Mouse (Mus musculus) liver, embryonic 15.5 days (tissue): ENCODE results near the gene Tcap. TPM values are rescaled to one million over a fixed set of nuclear protein-coding genes. Genes with fewer than 3 reads are reported as not detected.

Source experiments
- ATAC-seq: fragments of 200-750 bp; cut with Nextera tagmentation; 2 replicates; pipeline ENCODE4 v1.8.0; 2017; ENCODE audit warnings: moderate number of reproducible peaks, mild to moderate bottlenecking, moderate library complexity; ENCODE audit not compliant: insufficient read depth
- H3K27ac ChIP-seq: fragments of 300-500 bp; sonication (generic); replicated peaks from 2 replicates; pipeline ENCODE4 v1.5.1; 2015; ENCODE audit warnings: mild to moderate bottlenecking, inconsistent platforms
- H3K27me3 ChIP-seq: fragments of 300-500 bp; sonication (generic); 2 replicates; pipeline ENCODE4 v1.6.1; 2015; ENCODE audit warnings: mild to moderate bottlenecking, inconsistent platforms
- H3K36me3 ChIP-seq: fragments of 300-500 bp; sonication (generic); replicated peaks from 2 replicates; pipeline ENCODE4 v1.6.1; 2015; ENCODE audit warnings: moderate library complexity, mild to moderate bottlenecking, inconsistent platforms
- H3K4me1 ChIP-seq: fragments of 300-500 bp; sonication (generic); replicated peaks from 2 replicates; pipeline ENCODE4 v1.6.1; 2015; ENCODE audit warnings: inconsistent platforms
- H3K4me2 ChIP-seq: fragments of 300-500 bp; sonication (generic); 2 replicates; pipeline ENCODE4 v1.6.1; 2015; ENCODE audit warnings: moderate library complexity, mild to moderate bottlenecking, inconsistent platforms
- H3K4me3 ChIP-seq: fragments of 300-500 bp; sonication (generic); replicated peaks from 2 replicates; pipeline ENCODE4 v1.5.1; 2015; ENCODE audit warnings: mild to moderate bottlenecking, inconsistent platforms
- H3K9ac ChIP-seq: fragments of 300-500 bp; sonication (generic); 2 replicates; pipeline ENCODE4 v1.6.1; 2015; ENCODE audit warnings: moderate library complexity, mild to moderate bottlenecking, inconsistent platforms
- H3K9me3 ChIP-seq: fragments of 300-500 bp; sonication (generic); replicated peaks from 2 replicates; pipeline ENCODE4 v1.6.1; 2016; ENCODE audit warnings: inconsistent platforms
- WGBS: fragments of 180-500 bp; shearing (Covaris S2); methylation state at CpG from one replicate; pipeline ENCODE4 v1.1.7; 2015; ENCODE audit warnings: mixed read lengths; ENCODE audit not compliant: insufficient replicate concordance; 5-methylcytosine and 5-hydroxymethylcytosine counted together
- polyA plus RNA-seq: library from polyadenylated mRNA; unstranded; fragments of >200 nt; fragmentation: Nextera tagmentation; extraction: Ambion mirVana; gene quantifications from 2 replicates; pipeline ENCODE4 v1.2.1, GENCODE M21; 2015

Tcap gene
- polyA plus RNA-seq, 1 experiment from 2014 or later, result 1.7 TPM

DNA sequence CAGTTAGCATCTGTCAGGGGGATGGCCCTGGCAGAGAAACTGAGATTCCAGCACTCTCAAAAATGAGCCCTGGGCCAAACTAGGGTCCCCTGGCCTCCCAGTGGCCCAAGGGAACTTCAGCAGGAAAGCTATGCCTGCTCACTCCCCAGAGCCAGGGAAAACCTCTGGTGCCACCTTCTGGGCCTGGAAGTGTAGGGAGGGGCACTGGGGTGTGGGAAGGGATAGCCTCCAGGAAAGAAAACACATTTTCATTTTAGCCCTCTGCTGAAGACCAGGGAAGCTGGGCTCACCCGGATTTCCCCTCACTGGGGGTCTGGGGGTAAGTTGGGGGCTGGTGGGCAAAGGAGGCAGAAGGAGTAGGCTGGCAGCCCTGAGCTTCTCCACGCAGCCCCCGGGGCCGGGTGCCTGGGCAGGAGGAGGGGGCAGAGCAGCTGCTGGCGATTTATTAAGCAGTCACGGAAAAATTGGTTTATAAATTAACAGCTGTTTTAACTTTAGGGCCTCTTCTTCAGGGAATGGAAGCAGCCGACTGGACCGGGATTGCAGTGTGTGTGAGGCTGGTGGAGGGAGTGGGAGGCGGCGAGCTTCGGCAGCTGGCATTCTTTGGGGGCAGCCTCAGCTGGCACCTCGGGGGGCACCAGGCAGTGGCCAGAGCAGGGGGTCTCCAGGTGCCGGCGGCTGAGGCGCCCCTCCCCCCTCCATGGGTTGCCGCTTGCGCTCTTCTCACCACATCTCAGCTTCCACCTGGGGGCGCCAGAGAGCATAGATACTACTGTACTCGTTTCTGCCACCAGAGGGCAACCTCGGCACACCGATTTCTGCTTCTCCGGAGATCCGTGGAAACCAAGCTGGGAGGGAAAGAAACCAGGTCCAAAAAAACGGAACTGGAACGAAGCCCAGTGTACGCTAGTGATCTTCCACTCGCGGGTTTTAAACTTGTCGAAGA, 41.3 kb upstream of the Tcap start:
- Histone ChIP-seq H3K27ac (no peak overlapping the region), H3K27me3 (peaks cover 94% of the 10 kb centered on the region), H3K4me3 (no peak overlapping the region), H3K4me1 (peaks cover 19% of the 10 kb centered on the region), H3K36me3 (no peaks in the 10 kb centered on the region), H3K9ac (no peak overlapping the region), H3K9me3 (no peaks in the 10 kb centered on the region), H3K4me2 (peak overlapping the region; percentile 54)
- 3% methylated on average over 29 of the region's 29 CpGs for WGBS
- ATAC-seq, result peak; percentile 55; the same call in 1 of the 2 replicates

DNA sequence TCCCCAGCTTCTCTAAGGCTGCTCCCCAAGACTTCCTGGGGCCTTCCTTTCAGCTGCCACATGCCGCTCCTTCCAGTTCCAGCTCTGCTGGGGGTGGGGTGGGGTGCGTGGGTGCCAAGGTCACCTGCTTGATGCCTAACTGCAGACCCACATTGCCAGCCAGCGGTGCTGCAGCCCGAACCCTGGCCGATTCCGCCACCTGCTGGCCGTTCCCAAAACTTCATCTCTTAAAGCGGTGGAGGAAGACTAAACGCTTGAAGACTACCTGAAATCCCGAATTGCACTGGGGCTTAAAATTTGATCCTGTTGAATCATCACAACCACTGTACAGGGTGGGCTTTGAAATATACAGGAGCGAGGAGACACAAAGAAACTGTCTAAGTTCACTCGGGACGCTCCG, 38.4 kb upstream of the Tcap start:
- H3K27ac ChIP-seq, result no peak overlapping the region
- no peaks in the 10 kb centered on the region for H3K36me3 ChIP-seq
- no peak overlapping the region for H3K4me3 ChIP-seq
- no peak for ATAC-seq
- WGBS, result 1% methylated on average over 14 of the region's 14 CpGs
- H3K4me1 ChIP-seq, result peaks cover 18% of the 10 kb centered on the region
- H3K4me2 ChIP-seq, result 0 out of 2 replicates have a peak overlapping the region, but pooled peaks have one; percentile 23
- H3K9ac ChIP-seq, result no peak overlapping the region
- H3K9me3 ChIP-seq, result no peaks in the 10 kb centered on the region
- H3K27me3 ChIP-seq, result peaks cover 94% of the 10 kb centered on the region

- no peak for ATAC-seq
- H3K9me3 ChIP-seq, result no peaks in the 10 kb centered on the region
- WGBS, result 17% methylated on average over 9 of the region's 9 CpGs
Observed at GRCm38 (mm10) chr11:98346168-98346567, 37.4 kb upstream of the Tcap start.

DNA sequence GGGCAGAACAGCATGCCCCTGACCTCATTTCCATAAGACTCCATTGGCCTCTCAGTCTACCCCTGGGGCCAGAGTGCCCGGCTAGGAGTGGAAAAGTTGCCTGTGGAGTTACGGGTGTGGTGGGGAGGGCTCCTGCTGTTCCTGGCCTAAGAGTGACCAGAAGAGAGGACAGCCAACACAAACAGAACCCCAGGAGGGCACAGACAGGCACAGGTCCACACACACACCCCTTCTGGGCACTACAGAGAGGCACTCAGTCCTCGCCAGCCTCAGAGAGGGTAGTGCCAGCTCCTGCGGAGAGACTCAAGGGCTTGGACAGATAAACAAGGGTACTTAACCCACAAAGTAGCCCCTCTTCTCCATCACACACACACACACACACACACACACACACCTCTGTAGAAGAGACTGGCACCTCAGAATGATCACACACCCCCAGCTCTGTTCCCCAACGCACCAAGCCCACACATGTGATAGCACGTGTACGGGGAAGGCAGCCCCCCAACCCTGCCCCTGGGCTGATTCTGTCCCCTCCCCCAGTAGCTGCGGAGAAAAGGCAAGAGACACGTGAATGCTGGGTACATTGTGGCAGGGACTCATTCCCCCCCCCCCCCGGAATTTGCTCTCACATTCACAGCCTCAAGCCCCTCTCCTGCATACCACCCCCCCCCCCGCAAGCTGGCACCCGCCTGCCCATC, 36.1 kb upstream of the Tcap start:
- H3K4me1 ChIP-seq, result peaks cover 14% of the 10 kb centered on the region
- H3K27me3 ChIP-seq, result peaks cover 95% of the 10 kb centered on the region
- H3K9ac ChIP-seq, result no peak overlapping the region
- no peaks in the 10 kb centered on the region for H3K36me3 ChIP-seq
- H3K9me3 ChIP-seq, result no peaks in the 10 kb centered on the region
- H3K4me2 ChIP-seq, result no peak overlapping the region
- 8% methylated on average over 12 of the region's 12 CpGs for WGBS
- H3K27ac ChIP-seq, result no peak overlapping the region
- H3K4me3 ChIP-seq, result no peak overlapping the region
- no peak for ATAC-seq

More at GRCm38 (mm10) chr11:98346168-98346567, 37.4 kb upstream of the Tcap start:
- H3K4me1 ChIP-seq, result peaks cover 18% of the 10 kb centered on the region
- no peak overlapping the region for H3K4me3 ChIP-seq
- H3K27ac ChIP-seq, result no peak overlapping the region
- H3K9ac ChIP-seq, result no peak overlapping the region
- H3K27me3 ChIP-seq, result peaks cover 95% of the 10 kb centered on the region
- no peaks in the 10 kb centered on the region for H3K36me3 ChIP-seq
- no peak overlapping the region for H3K4me2 ChIP-seq

DNA sequence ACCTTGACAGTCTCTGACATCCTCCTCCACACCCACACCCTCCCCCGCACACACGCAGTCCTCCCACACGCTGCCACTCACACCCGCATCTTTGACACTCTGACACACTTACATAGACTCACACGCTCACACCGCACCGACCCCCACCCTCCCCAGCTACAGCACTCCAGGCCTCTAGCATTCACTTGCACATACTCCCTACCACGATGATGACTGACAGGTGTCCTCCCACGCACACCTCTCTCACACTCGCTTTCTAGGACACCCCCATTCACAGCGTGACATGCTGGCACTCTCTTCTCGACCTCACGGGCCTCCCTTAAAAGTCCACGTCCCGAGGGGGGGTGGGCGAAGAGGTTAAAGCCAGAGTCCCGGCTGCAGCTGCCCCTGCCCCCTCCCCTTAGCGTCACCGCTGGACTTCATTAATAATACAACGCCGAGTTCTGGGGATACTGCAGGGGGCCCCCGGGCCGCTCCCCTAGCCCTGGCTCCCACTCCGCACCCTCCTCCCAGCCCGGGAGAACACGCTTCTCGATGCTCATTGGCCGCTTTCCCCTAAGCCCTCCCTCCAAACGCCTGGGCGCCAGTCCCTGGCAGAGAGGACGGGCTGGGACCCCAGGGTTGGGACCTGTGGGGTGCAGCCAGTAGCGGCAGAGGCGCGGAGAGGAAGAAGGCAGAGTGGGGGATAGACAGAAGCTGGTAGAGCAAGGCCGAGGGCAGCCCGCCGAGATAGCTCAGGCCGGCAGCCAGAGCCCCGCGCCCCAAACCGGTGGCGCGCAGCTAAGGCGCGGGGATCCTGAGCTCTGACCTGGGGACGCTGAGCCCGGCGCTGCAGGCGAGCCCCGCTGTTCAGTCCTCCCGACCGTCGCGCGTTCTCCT, 35.3 kb upstream of the Tcap start, which contains the start of gene Ppp1r1b:
Gene Ppp1r1b, plus strand, starts transcription at position 322 of the 879 bp plus-strand sequence.
- H3K9me3 ChIP-seq, result no peaks in the 10 kb centered on the region
- H3K4me1 ChIP-seq, result peaks cover 14% of the 10 kb centered on the region
- peak within 1 kb of the TSS; percentile 30 for H3K4me3 ChIP-seq
- H3K36me3 ChIP-seq, result no peaks in the 10 kb centered on the region
- peaks cover 95% of the 10 kb centered on the region for H3K27me3 ChIP-seq
- WGBS, result 2% methylated on average over 55 of the region's 55 CpGs
- H3K9ac ChIP-seq, result no peak within 1 kb of the TSS
- H3K4me2 ChIP-seq, result peak within 1 kb of the TSS; percentile 56
- no peak for ATAC-seq
- H3K27ac ChIP-seq, result no peak within 1 kb of the TSS

DNA sequence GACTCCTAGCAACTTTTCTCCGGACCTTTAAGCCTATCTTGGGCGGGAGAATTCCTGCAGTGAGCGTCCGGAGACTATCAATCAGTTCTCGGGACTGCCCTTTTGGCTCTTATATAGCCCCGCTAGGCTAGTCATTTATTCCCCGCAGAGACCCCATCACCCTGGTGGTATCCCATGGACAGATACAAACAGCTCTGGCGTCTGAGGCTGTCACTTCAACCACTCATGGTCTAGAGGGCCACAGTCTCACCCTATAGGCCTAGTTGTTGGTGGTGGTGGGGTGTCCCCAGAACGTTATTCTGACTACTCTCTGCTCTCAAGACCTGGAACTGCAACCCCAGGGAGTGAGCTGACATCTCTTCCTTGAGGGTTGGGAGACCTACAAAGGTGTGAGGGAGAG, 34.3 kb upstream of the Tcap start:
- whole genome bisulfite sequencing, result 11% methylated on average over 9 of the region's 9 CpGs
- ATAC-seq, result no peak
- Histone ChIP-seq H3K9ac (no peak overlapping the region), H3K4me1 (peaks cover 14% of the 10 kb centered on the region), H3K4me2 (no peak overlapping the region), H3K36me3 (no peaks in the 10 kb centered on the region), H3K27ac (no peak overlapping the region), H3K27me3 (peaks cover 98% of the 10 kb centered on the region), H3K9me3 (no peaks in the 10 kb centered on the region), H3K4me3 (0 out of 2 replicates have a peak overlapping the region, but pooled peaks have one; percentile 30)

DNA sequence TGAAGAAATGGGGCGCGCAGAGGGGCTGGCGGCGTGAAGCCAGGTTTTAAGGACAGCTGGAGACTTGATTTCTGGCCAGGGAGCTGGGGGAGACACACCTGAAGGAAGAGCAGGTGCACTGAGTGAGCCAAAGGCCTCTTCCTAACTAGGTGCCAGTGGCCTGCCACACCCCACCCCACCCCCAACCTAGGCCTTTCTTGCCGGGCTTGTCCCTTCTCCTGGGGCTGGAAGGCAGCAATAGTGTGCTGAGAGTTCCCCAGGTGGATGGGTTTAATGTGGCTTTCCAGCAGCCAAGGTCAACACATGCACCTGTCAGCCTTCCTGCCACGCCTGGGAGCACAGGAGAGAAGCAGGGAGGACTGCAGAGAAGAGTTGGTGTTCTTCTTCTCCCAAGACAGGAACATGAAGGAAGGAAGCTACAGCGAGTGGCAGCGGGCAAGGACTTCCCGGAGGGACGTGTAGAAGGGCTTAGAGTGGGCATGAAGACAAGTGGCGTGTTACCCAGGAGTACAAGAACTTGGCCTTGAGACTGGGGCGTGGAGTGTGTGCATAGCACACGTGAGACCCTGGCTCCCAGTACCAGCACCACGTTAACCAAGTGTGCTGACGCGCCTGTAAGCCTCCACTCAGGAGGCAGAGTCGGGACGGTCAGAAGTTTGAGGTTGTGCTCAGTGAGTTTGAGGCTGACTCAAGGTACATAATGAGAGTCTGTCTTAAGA, 31.2 kb upstream of the Tcap start:
- Histone ChIP-seq H3K36me3 (no peaks in the 10 kb centered on the region), H3K9ac (no peak overlapping the region), H3K27ac (no peak overlapping the region), H3K9me3 (no peaks in the 10 kb centered on the region), H3K27me3 (peaks cover 79% of the 10 kb centered on the region), H3K4me2 (no peak overlapping the region), H3K4me3 (no peak overlapping the region), H3K4me1 (peaks cover 31% of the 10 kb centered on the region)
- 56% methylated on average over 18 of the region's 18 CpGs for WGBS
- ATAC-seq, result no peak

DNA sequence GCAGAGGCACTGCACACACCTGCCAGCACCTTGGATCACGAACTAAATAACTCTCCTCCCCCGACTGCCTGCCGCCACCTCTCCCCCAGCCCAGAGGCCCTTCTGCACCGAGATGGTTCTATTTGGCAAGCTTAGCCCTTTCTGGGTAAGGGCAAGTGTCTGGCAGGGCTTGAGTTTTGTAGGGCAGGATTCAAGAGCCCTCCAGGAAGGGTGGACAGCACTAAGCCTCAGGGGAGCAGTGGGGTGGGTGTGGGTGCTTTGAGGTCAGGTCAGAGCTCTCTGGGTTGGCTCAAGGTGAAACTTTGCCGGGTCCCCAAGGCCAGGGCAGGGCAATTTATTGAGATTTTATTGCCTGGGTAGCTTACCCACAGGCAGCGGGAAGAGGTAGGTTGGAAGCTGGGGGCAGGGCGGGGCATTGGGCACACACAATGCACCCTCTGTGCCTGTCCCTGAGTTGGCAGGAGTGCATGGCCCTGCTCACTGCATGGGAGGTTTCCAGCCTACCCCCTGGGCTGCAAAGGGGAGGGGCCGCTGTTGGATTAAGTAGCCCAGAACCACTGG, 29.9 kb upstream of the Tcap start:
- peaks cover 66% of the 10 kb centered on the region for H3K27me3 ChIP-seq
- H3K4me1 ChIP-seq, result peaks cover 32% of the 10 kb centered on the region
- H3K36me3 ChIP-seq, result no peaks in the 10 kb centered on the region
- H3K4me3 ChIP-seq, result no peak overlapping the region
- H3K4me2 ChIP-seq, result no peak overlapping the region
- H3K27ac ChIP-seq, result no peak overlapping the region
- ATAC-seq, result no peak
- H3K9ac ChIP-seq, result no peak overlapping the region
- H3K9me3 ChIP-seq, result no peaks in the 10 kb centered on the region
- 40% methylated on average over 8 of the region's 8 CpGs for WGBS

DNA sequence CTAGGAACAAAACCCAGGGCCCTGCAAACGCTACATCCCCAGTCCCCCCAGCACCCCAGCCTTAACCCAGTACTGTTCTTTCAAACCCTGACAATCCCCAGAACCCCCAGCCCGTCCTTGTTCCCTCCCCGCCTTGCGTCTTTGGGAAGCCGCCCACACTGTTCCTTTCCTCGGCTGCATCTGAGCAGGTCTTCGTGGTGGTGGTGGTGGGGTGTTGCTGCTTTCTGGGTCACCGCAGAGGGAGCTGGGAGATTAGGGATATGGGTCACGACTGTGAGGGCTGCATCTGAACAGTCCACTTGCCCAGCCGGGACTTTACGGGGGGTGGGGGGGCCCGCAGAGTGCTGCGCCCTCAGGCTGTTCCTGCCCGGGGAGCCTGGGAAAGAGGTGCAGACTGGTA, 29.2 kb upstream of the Tcap start:
- Histone ChIP-seq H3K9me3 (no peaks in the 10 kb centered on the region), H3K27ac (no peak overlapping the region), H3K4me3 (no peak overlapping the region), H3K4me1 (peaks cover 36% of the 10 kb centered on the region), H3K36me3 (no peaks in the 10 kb centered on the region), H3K9ac (no peak overlapping the region), H3K27me3 (peaks cover 59% of the 10 kb centered on the region), H3K4me2 (no peak overlapping the region)
- WGBS, result 61% methylated on average over 14 of the region's 14 CpGs
- no peak for ATAC-seq

GRCm38 (mm10) chr11:98355732-98356299, 27.8 kb upstream of the Tcap start:
- 9% methylated on average over 6 of the region's 6 CpGs for WGBS
- H3K9me3 ChIP-seq, result no peaks in the 10 kb centered on the region
- H3K4me1 ChIP-seq, result peaks cover 50% of the 10 kb centered on the region
- ATAC-seq, result no peak
- H3K4me2 ChIP-seq, result no peak overlapping the region
- H3K36me3 ChIP-seq, result no peaks in the 10 kb centered on the region
- no peak overlapping the region for H3K27ac ChIP-seq
- peaks cover 45% of the 10 kb centered on the region for H3K27me3 ChIP-seq
- H3K4me3 ChIP-seq, result no peak overlapping the region
- H3K9ac ChIP-seq, result no peak overlapping the region
